Mouse (Mus musculus) CD4-positive helper T cell, adult 2 months (primary cell): ENCODE results near the gene Tomm20l.

Experiments used
- DNase-seq: peaks from one replicate; pipeline ENCODE4 v3.0.0-alpha.2; 2012; ENCODE audit warnings: low read depth, missing footprints, low spot score

Tomm20l gene

DNA sequence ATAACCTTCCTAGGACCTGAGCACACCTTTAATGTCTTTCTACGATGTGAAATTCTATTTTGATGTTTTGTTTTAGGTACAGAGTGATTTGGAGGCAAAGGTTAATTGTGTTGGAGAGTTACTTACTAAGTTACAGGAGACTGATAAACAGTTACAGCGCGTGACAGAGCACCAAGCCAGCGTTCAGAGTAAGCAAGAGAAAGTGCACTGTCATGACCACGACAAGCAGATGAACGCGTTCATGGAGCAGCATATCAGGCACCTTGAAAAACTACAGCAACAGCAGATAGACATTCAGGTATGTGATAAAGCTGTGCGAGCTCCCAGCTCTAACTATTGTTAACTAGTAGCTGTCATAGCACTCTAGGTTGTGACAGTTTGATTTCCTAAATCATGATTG, 38.9 kb downstream of the Tomm20l start:
- no peak for DNase-seq

DNA sequence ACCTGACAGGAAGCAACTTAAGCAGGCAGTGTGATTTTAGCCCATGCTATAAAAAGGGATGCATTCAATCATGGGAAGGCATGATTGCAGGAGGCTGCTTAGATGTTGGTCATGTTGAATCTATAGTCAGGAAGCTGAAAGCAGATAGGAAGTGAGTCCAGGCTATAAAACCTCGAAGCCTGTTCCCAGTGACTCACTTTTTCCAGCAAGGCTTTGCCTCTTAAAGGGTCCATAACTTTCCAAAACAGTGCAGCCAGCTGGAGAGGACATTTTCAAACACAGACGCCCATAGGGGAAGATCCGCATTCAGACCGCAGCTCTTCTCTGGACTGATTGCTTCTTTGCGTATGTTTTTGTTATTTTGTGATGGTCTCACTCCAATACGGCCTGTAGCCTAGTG, 43.8 kb downstream of the Tomm20l start:
- no peak for DNase-seq

DNA sequence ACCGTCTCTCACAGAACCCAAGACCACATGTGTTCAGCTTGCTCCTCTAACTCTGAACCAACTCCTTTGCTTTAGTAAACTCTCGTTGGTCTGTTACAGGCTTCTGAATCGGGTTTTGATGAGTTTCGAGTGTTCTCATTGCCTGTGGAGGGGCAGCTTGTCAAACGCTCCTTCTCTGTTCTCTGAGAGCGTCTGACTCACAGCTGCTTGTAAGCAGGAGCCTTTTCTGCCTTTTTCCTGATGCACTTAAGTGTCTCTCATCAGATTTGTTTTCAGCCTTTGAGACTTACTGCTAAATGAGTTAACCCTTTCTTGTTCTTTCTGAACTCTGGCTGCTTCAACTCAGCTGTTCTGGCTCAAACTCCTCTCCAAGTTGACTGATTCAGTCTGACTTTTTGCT, 46.7 kb downstream of the Tomm20l start:
- DNase-seq, result no peak

DNA sequence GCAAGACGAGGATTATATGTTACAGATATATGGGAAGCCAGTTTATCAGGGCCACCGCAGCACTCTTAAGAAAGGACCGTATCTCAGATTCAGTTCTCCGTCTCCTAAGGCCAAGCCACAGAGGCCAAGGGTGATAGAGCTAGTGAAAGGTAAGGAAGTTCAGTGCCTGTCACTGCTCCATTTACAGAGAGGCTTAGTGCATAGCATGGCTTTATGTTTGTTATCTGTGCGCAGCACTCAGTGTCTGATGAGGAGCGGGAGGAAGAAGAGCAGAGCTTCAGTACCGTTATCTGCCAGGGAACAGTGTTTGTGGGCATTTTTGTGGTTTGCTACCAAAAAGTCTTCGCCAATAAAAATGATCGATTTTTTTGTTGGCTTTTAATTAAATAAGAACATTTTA, 53.2 kb downstream of the Tomm20l start:
- no peak for DNase-seq

DNA sequence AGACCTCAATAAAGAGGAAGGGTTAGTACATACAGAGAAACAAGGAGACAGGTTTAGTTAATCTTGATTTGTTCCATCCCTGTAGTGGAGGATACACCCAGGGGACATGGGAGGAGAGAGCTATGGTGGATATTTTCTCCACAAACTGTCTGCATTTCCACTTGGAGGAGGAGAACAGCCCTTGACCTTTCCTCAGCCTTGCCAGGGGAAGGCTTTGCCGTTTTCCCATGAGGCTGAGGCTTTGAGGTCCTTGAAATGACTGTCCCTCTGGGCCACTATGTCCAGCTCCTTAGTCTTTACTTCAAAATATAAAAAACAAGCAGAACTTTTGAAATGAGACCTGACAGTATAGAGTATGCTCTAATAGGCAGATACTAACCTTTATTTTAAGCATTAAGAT, 58.7 kb downstream of the Tomm20l start:
- no peak for DNase-seq
